16 mouse cellular contexts compared by ENCODE assay signal in genomic region chr13:116305721-116306120, GRCm38 (mm10). TPM values are rescaled to one million over a fixed set of nuclear protein-coding genes. Genes with fewer than 3 reads are reported as not detected.
DNase-seq lines count a peak whose midpoint lies in the region; ATAC-seq and TF ChIP-seq lines count a peak whose summit lies in the region.
"Had no signal": no experiment of that assay in that cellular context is flagged by ENCODE, and none has a peak within 500 bp of the region (broad histone marks: within the 10 kb centered on the region; RNA-seq: fewer than 3 reads in every experiment).

No protein-coding gene starts in this region.

- H3K27me3 ChIP-seq in heart, embryonic 14.5 days (ENCODE audit: control insufficient read depth, insufficient read depth, low read length), result peaks cover 93% of the 10 kb centered on the region
- peaks cover 94% of the 10 kb centered on the region for H3K27me3 ChIP-seq in embryonic facial prominence, embryonic 13.5 days
- peaks cover 66% of the 10 kb centered on the region for H3K27me3 ChIP-seq in forebrain, postnatal 0 days (ENCODE audit: insufficient read depth, low read length)
- H3K27me3 ChIP-seq in neural tube, embryonic 13.5 days, result peaks cover 97% of the 10 kb centered on the region

- no peak for TF ChIP-seq CTCF in forebrain, postnatal 0 days (IDR thresholded peaks at IDR 0.05; ENCODE audit: low read depth)

- DNase-seq in heart, adult 18-20 months, result no peak
- no peak for DNase-seq in forebrain, postnatal 0 days
- no peak for DNase-seq in cerebellum, adult 18-20 months
- DNase-seq in spleen, postnatal 36 days (ENCODE audit: low spot score in 2 of 2), result no peak
- no peak for DNase-seq in layer of hippocampus, adult 9-10 months (ENCODE audit: low spot score)
- DNase-seq: kidney, postnatal 36 days; lung, adult 2 months; right cerebral cortex, postnatal 25 days; thymus, postnatal 36 days had no signal

- peaks cover 3% of the 10 kb centered on the region in 2 experiments; a peak in 2 of 4 replicates for H3K4me1 ChIP-seq in heart, embryonic 14.5 days (ENCODE audit: control insufficient read depth in 2 of 2, insufficient read depth in 2 of 2, low read length in 2 of 2)
- peaks cover 11% of the 10 kb centered on the region; the same call in 1 of the 2 replicates for H3K4me1 ChIP-seq in embryonic facial prominence, embryonic 13.5 days
- H3K4me1 ChIP-seq in forebrain, postnatal 0 days (ENCODE audit: insufficient read depth), result peaks cover 3% of the 10 kb centered on the region; the same call in 1 of the 2 replicates
- peaks cover 14% of the 10 kb centered on the region for H3K4me1 ChIP-seq in neural tube, embryonic 13.5 days (replicated peaks)

- H3K36me3 ChIP-seq in heart, embryonic 14.5 days (ENCODE audit: control insufficient read depth, insufficient read depth, low read length), result no peaks in the 10 kb centered on the region
- no peaks in the 10 kb centered on the region for H3K36me3 ChIP-seq in embryonic facial prominence, embryonic 13.5 days
- no peaks in the 10 kb centered on the region for H3K36me3 ChIP-seq in forebrain, postnatal 0 days (ENCODE audit: insufficient read depth)
- no peaks in the 10 kb centered on the region for H3K36me3 ChIP-seq in neural tube, embryonic 13.5 days
- H3K36me3 ChIP-seq: heart, embryonic 15.5 days had no signal

- peak overlapping the region; percentile 21; the same call in 1 of the 2 replicates for H3K4me2 ChIP-seq in heart, embryonic 14.5 days (ENCODE audit: low read length)
- H3K4me2 ChIP-seq in embryonic facial prominence, embryonic 13.5 days, result peak overlapping the region; percentile 45; the same call in 1 of the 2 replicates
- peak overlapping the region; percentile 35; the same call in 1 of the 2 replicates for H3K4me2 ChIP-seq in forebrain, postnatal 0 days (ENCODE audit: low read depth)
- H3K4me2 ChIP-seq in neural tube, embryonic 13.5 days, result peak overlapping the region; percentile 36

- 27% methylated on average over 2 of the region's 2 CpGs for WGBS in heart, embryonic 14.5 days
- 6% methylated on average over 2 of the region's 2 CpGs for WGBS in embryonic facial prominence, embryonic 13.5 days
- WGBS in forebrain, postnatal 0 days, result 5% methylated on average over 2 of the region's 2 CpGs
- 2% methylated on average over 2 of the region's 2 CpGs for WGBS in neural tube, embryonic 13.5 days

- ATAC-seq in heart, embryonic 14.5 days (ENCODE audit: insufficient number of reproducible peaks, insufficient read depth, low FRiP score, low read depth), result no peak
- ATAC-seq in embryonic facial prominence, embryonic 13.5 days (ENCODE audit: insufficient number of reproducible peaks, insufficient read depth, low FRiP score, low TSS enrichment, low read depth), result no peak
- ATAC-seq in forebrain, postnatal 0 days, result no peak
- no peak for ATAC-seq in neural tube, embryonic 13.5 days (ENCODE audit: low read depth)
- ATAC-seq: activated CD4-positive, CD25-positive, alpha-beta regulatory T cell, adult 4 months; intestine, postnatal 0 days had no signal

- H3K27ac ChIP-seq in heart, embryonic 14.5 days (replicated peaks in 1 of 2; ENCODE audit: control insufficient read depth in 1 of 2, insufficient read depth in 1 of 2, low read depth in 2 of 2, low read length in 2 of 2), result no peak overlapping the region
- no peak overlapping the region for H3K27ac ChIP-seq in embryonic facial prominence, embryonic 13.5 days
- H3K27ac ChIP-seq in forebrain, postnatal 0 days (ENCODE audit: low read depth, low read length), result 0 out of 2 replicates have a peak overlapping the region, but pooled peaks have one; percentile 35
- peak overlapping the region; percentile 74 for H3K27ac ChIP-seq in neural tube, embryonic 13.5 days (replicated peaks)
- H3K27ac ChIP-seq: heart, embryonic 15.5 days had no signal

- no peaks in the 10 kb centered on the region for H3K9me3 ChIP-seq in heart, embryonic 14.5 days (ENCODE audit: control insufficient read depth, low read length)
- no peaks in the 10 kb centered on the region for H3K9me3 ChIP-seq in embryonic facial prominence, embryonic 13.5 days
- no peaks in the 10 kb centered on the region for H3K9me3 ChIP-seq in forebrain, postnatal 0 days (ENCODE audit: low read length)
- H3K9me3 ChIP-seq in neural tube, embryonic 13.5 days, result no peaks in the 10 kb centered on the region
- H3K9me3 ChIP-seq: heart, embryonic 15.5 days had no signal

- no peak overlapping the region for H3K9ac ChIP-seq in heart, embryonic 14.5 days (ENCODE audit: low read length)
- H3K9ac ChIP-seq in embryonic facial prominence, embryonic 13.5 days, result no peak overlapping the region
- peak overlapping the region; percentile 22; the same call in 1 of the 2 replicates for H3K9ac ChIP-seq in forebrain, postnatal 0 days
- H3K9ac ChIP-seq in neural tube, embryonic 13.5 days, result peak overlapping the region; percentile 66
- H3K9ac ChIP-seq: heart, embryonic 15.5 days had no signal

- H3K4me3 ChIP-seq in heart, embryonic 14.5 days (ENCODE audit: control insufficient read depth in 1 of 2, insufficient read depth in 1 of 2, low read depth in 1 of 2, low read length in 2 of 2), result no peak overlapping the region
- H3K4me3 ChIP-seq in embryonic facial prominence, embryonic 13.5 days, result no peak overlapping the region
- H3K4me3 ChIP-seq in forebrain, postnatal 0 days (ENCODE audit: low read depth, low read length), result peak overlapping the region; percentile 25
- H3K4me3 ChIP-seq in neural tube, embryonic 13.5 days, result peak overlapping the region; percentile 33

RNA-seq across cellular contexts. Expression of gene Isl1, which starts 3.8 kb away (rescaled TPM):
- 2.3 and 5.4 TPM in 2 replicates for polyA plus RNA-seq in heart, embryonic 14.5 days (2014; fragmentation: Nextera tagmentation; extraction: Ambion mirVana)
- total RNA-seq in heart, adult 18-20 months (2021), result under 1 TPM in 1 of 2 experiments, not detected in 1; 0.69 TPM
- polyA plus RNA-seq in embryonic facial prominence, embryonic 13.5 days (2015; fragmentation: Nextera tagmentation; extraction: Ambion mirVana), result 9.4 and 11.9 TPM in 2 replicates
- 54.9 and 62.9 TPM in 2 replicates for total RNA-seq in forebrain, postnatal 0 days (2014; rRNA removed)
- 39.5 and 46.5 TPM in 2 replicates for polyA plus RNA-seq in forebrain, postnatal 0 days (2015; fragmentation: Nextera tagmentation; extraction: Ambion mirVana)
- polyA plus RNA-seq in neural tube, embryonic 13.5 days (2015; fragmentation: Nextera tagmentation; extraction: Ambion mirVana), result 133 and 169 TPM in 2 replicates
- total RNA-seq: neutrophil, adult 5-6 weeks had no signal
- polyA plus RNA-seq: activated CD4-positive, CD25-positive, alpha-beta regulatory T cell, adult 4 months had no signal

Comparison
In these comparisons a context has a peak if more than half of its experiments do, and no peak if none do; other contexts are left out.
1. H3K27ac ChIP-seq: peak in forebrain, postnatal 0 days (single experiment) and neural tube, embryonic 13.5 days (single experiment); none in heart, embryonic 14.5 days (0 of 2) and embryonic facial prominence, embryonic 13.5 days (single experiment).
2. H3K4me3 ChIP-seq: peak in forebrain, postnatal 0 days (single experiment) and neural tube, embryonic 13.5 days (single experiment); none in heart, embryonic 14.5 days (0 of 2) and embryonic facial prominence, embryonic 13.5 days (single experiment).
3. H3K9ac ChIP-seq: peak in forebrain, postnatal 0 days (single experiment) and neural tube, embryonic 13.5 days (single experiment); none in heart, embryonic 14.5 days (single experiment) and embryonic facial prominence, embryonic 13.5 days (single experiment).
4. Peak in every context shown above with its lines, with median percentiles within 50 percentile points of each other: H3K4me2 ChIP-seq.